Mouse (Mus musculus): ENCODE results near the gene Gli2.

- TF ChIP-seq RCOR1 (IDR thresholded peaks at IDR 0.05; ENCODE audit: low read depth, low read length) (no peak), USF1 (IDR thresholded peaks at IDR 0.05; ENCODE audit: low read depth, low read length) (no peak), CTCF (IDR thresholded peaks at IDR 0.05 in 2 of 3, conservative IDR thresholded peaks at IDR 0.05 in 1 of 3; ENCODE audit: control insufficient read depth in 1 of 3, insufficient read depth in 1 of 3, low read depth in 2 of 3, low read length in 3 of 3, poor library complexity in 1 of 3, severe bottlenecking in 1 of 3) (no peak), EP300 (IDR thresholded peaks at IDR 0.05; ENCODE audit: low read depth in 1 of 2, low read length in 2 of 2) (no peak), MYC (IDR thresholded peaks at IDR 0.05; ENCODE audit: low read depth, low read length) (no peak), POLR2A (IDR thresholded peaks at IDR 0.05; ENCODE audit: control insufficient read depth in 1 of 2, insufficient read depth in 1 of 2, low read depth in 1 of 2, low read length in 2 of 2, poor library complexity in 1 of 2) (no peak), MEF2A (IDR thresholded peaks at IDR 0.05; ENCODE audit: extremely low read depth, insufficient replicate concordance, low read depth, low read length, poor library complexity, severe bottlenecking) (no peak), GATA1 (IDR thresholded peaks at IDR 0.05; ENCODE audit: low read depth, low read length) (no peak), SIN3A (IDR thresholded peaks at IDR 0.05; ENCODE audit: low read length) (no peak), MAZ (IDR thresholded peaks at IDR 0.05; ENCODE audit: low read depth, low read length) (no peak), HCFC1 (IDR thresholded peaks at IDR 0.05; ENCODE audit: low read depth, low read length) (no peak)
Measured at GRCm38 (mm10) chr1:118789468-118789867, 264.0 kb downstream of the Gli2 start.

Data from MEL (cell line).